Mouse (Mus musculus) hindbrain, embryonic 13.5 days (tissue): ENCODE measurements around the gene Nrxn2. TPM values are rescaled to one million over a fixed set of nuclear protein-coding genes. Genes with fewer than 3 reads are reported as not detected.

Experiments used
- ATAC-seq: fragments of 200-750 bp; cut with Nextera tagmentation; 2 replicates; pipeline ENCODE4 v1.8.0; 2017; ENCODE audit warnings: moderate TSS enrichment; ENCODE audit not compliant: low FRiP score
- H3K27ac ChIP-seq: fragments of 300-500 bp; sonication (generic); 2 replicates; pipeline ENCODE4 v1.5.1; 2015; ENCODE audit warnings: inconsistent platforms, mild to moderate bottlenecking, moderate library complexity
- H3K27me3 ChIP-seq: fragments of 300-500 bp; sonication (generic); 2 replicates; pipeline ENCODE4 v1.6.1; 2015; ENCODE audit warnings: mild to moderate bottlenecking, inconsistent platforms
- H3K36me3 ChIP-seq: fragments of 300-500 bp; sonication (generic); 2 replicates; pipeline ENCODE4 v1.6.1; 2015; ENCODE audit warnings: mild to moderate bottlenecking, inconsistent platforms
- H3K4me1 ChIP-seq: fragments of 300-500 bp; sonication (generic); replicated peaks from 2 replicates; pipeline ENCODE4 v1.6.1; 2015; ENCODE audit warnings: inconsistent platforms
- H3K4me2 ChIP-seq: fragments of 300-500 bp; sonication (generic); 2 replicates; pipeline ENCODE4 v1.6.1; 2015; ENCODE audit warnings: inconsistent platforms, mild to moderate bottlenecking, moderate library complexity
- H3K4me3 ChIP-seq: fragments of 300-500 bp; sonication (generic); 2 replicates; pipeline ENCODE4 v1.5.1; 2015; ENCODE audit warnings: mild to moderate bottlenecking, inconsistent platforms
- H3K9ac ChIP-seq: fragments of 300-500 bp; sonication (generic); 2 replicates; pipeline ENCODE4 v1.6.1; 2015; ENCODE audit warnings: mild to moderate bottlenecking, inconsistent platforms
- H3K9me3 ChIP-seq: fragments of 300-500 bp; sonication (generic); 2 replicates; pipeline ENCODE4 v1.6.1; 2016; ENCODE audit warnings: inconsistent platforms
- WGBS: fragments of 180-500 bp; shearing (Covaris S2); methylation state at CpG from one replicate; pipeline ENCODE4 v1.1.7; 2015; 5-methylcytosine and 5-hydroxymethylcytosine counted together
- polyA plus RNA-seq: library from polyadenylated mRNA; unstranded; fragments of >200 nt; fragmentation: Nextera tagmentation; extraction: Ambion mirVana; gene quantifications from 2 replicates; pipeline ENCODE4 v1.2.1, GENCODE M21; 2015

The Nrxn2 gene
- polyA plus RNA-seq, 1 experiment from 2014 or later, result 23.5 TPM

DNA sequence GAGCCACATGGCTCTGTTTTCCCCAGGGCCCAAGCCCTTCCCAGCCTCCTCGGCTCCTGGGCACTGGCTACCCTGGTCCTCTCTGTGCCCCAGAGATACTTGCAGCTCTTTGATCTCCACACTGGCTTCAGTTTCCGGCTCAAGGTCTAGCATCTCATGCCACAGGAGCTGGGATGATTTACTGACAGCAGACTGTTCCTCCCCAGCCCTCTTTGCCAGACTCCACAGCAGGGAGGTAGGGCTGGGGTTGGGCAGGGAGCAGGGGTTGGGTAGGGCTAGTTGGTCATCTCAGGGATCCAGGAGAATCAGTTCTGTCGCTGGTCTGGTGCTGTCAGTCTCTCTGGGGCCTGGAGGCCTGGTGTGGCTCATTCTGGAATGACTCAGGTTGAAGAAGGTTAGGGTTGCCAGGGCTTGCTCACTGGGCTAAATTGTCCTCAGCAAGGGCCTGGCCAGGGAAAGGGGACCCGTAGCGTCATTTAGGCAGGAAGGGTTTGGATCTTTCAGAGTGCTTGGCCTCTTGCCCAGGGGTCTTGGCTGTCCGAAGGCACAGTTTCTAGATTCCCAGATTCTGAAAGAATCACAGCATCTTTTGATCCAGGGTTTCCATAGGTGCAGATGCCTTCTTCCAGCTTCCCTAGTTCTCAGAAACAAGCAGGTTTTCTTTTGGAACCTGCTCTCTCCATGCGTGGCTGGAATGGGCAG lies 28.4 kb downstream of the Nrxn2 start:
- 0 out of 2 replicates have a peak, but pooled peaks have one; percentile 1 for ATAC-seq
- 47% methylated on average over 7 of the region's 7 CpGs for WGBS

DNA sequence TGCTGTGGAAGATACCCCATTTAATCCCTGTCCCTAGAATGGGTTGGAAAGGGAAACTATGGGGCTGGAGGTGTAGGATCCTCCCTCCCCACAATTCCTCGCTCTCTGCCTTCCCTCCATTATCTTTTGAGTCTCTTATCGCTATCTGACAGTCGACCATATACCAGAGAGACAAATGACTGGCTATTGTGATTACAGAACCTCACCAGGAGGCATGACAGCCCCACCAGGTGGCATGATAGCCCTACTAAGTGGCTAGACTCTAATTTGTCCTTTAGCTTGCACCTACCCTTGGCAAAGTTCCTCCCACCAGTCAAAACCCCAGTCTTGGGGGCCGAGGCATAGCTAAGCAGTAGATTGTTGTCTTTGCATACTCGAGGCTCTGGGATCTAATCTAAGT lies 30.2 kb downstream of the Nrxn2 start:
- peaks cover 99% of the 10 kb centered on the region for H3K4me1 ChIP-seq
- no peak overlapping the region for H3K4me3 ChIP-seq
- H3K27me3 ChIP-seq, result no peaks in the 10 kb centered on the region
- peak overlapping the region; percentile 64 for H3K27ac ChIP-seq
- 47% methylated on average over 5 of the region's 5 CpGs for WGBS
- ATAC-seq, result no peak
- H3K36me3 ChIP-seq, result no peaks in the 10 kb centered on the region
- peak overlapping the region; percentile 49; the same call in 1 of the 2 replicates for H3K9ac ChIP-seq
- no peaks in the 10 kb centered on the region for H3K9me3 ChIP-seq
- peak overlapping the region; percentile 23; the same call in 1 of the 2 replicates for H3K4me2 ChIP-seq

More for the DNA sequence above, 28.4 kb downstream of the Nrxn2 start:
- Histone ChIP-seq H3K9ac (peak overlapping the region; percentile 63), H3K27ac (peak overlapping the region; percentile 89), H3K4me1 (peaks cover 98% of the 10 kb centered on the region), H3K4me2 (peak overlapping the region; percentile 42), H3K4me3 (no peak overlapping the region), H3K9me3 (no peaks in the 10 kb centered on the region), H3K36me3 (no peaks in the 10 kb centered on the region), H3K27me3 (no peaks in the 10 kb centered on the region)

GRCm38 (mm10) chr19:6449841-6450240 lies 31.3 kb downstream of the Nrxn2 start:
- Histone ChIP-seq H3K36me3 (no peaks in the 10 kb centered on the region), H3K4me2 (no peak overlapping the region), H3K4me1 (peaks cover 99% of the 10 kb centered on the region), H3K27ac (0 out of 2 replicates have a peak overlapping the region, but pooled peaks have one; percentile 3), H3K27me3 (no peaks in the 10 kb centered on the region), H3K4me3 (no peak overlapping the region), H3K9ac (no peak overlapping the region), H3K9me3 (no peaks in the 10 kb centered on the region)
- no peak for ATAC-seq
- WGBS, result 71% methylated on average over 7 of the region's 7 CpGs

- Histone ChIP-seq H3K27me3 (no peaks in the 10 kb centered on the region), H3K36me3 (peaks cover 16% of the 10 kb centered on the region), H3K9ac (peak overlapping the region; percentile 61; the same call in 1 of the 2 replicates), H3K9me3 (no peaks in the 10 kb centered on the region), H3K4me1 (peaks cover 78% of the 10 kb centered on the region), H3K4me3 (no peak overlapping the region), H3K27ac (peak overlapping the region; percentile 85), H3K4me2 (no peak overlapping the region)
- peak; percentile 65 for ATAC-seq
- WGBS, result 18% methylated on average over 6 of the region's 6 CpGs
Observed at GRCm38 (mm10) chr19:6452030-6452494, 33.5 kb downstream of the Nrxn2 start.

DNA sequence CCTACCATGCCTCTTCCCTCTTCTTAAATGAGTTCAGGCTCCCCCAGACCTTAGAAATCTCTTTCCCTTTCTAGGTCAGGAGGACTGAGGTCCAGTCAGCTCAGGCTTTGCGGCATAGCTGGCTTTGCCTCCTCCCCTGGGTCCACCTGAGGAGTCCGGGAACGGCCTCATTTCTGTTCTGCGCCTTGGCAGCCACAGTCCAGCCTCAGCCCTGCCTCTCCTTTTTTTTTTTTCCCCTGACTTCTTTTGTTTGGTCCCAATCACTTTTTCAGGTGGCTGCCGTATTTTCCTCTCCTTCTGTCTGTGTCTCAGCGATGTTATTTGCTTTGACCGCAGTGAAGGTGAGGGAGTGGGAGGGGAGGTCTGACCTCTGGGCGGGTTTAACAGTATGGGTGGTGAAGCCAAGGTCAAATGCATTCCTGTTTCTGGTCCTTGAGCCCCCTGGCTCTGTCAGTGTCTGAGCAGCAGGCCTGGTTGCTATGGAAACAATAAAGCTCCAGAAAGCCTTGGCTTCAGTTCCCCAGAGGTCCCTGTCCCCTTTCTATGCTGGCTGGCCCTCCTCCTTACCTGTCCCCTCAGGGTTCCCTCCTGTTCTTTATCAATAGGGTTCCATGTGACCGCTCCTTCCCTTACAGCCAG lies 34.3 kb downstream of the Nrxn2 start:
- 29% methylated on average over 9 of the region's 9 CpGs for WGBS
- Histone ChIP-seq H3K4me3 (no peak overlapping the region), H3K27ac (peak overlapping the region; percentile 85), H3K27me3 (no peaks in the 10 kb centered on the region), H3K36me3 (peaks cover 23% of the 10 kb centered on the region), H3K9me3 (no peaks in the 10 kb centered on the region), H3K9ac (peak overlapping the region; percentile 61), H3K4me1 (peaks cover 71% of the 10 kb centered on the region), H3K4me2 (peak overlapping the region; percentile 22; the same call in 1 of the 2 replicates)
- peak; percentile 38; the same call in 1 of the 2 replicates for ATAC-seq

GRCm38 (mm10) chr19:6453349-6453748 lies 34.8 kb downstream of the Nrxn2 start:
- H3K9me3 ChIP-seq, result no peaks in the 10 kb centered on the region
- no peaks in the 10 kb centered on the region for H3K27me3 ChIP-seq
- ATAC-seq, result peak; percentile 8; the same call in 1 of the 2 replicates
- 61% methylated on average over 8 of the region's 8 CpGs for WGBS
- H3K36me3 ChIP-seq, result peaks cover 28% of the 10 kb centered on the region
- H3K4me2 ChIP-seq, result no peak overlapping the region
- H3K9ac ChIP-seq, result peak overlapping the region; percentile 61
- H3K4me3 ChIP-seq, result no peak overlapping the region
- H3K4me1 ChIP-seq, result peaks cover 66% of the 10 kb centered on the region
- peak overlapping the region; percentile 85 for H3K27ac ChIP-seq

DNA sequence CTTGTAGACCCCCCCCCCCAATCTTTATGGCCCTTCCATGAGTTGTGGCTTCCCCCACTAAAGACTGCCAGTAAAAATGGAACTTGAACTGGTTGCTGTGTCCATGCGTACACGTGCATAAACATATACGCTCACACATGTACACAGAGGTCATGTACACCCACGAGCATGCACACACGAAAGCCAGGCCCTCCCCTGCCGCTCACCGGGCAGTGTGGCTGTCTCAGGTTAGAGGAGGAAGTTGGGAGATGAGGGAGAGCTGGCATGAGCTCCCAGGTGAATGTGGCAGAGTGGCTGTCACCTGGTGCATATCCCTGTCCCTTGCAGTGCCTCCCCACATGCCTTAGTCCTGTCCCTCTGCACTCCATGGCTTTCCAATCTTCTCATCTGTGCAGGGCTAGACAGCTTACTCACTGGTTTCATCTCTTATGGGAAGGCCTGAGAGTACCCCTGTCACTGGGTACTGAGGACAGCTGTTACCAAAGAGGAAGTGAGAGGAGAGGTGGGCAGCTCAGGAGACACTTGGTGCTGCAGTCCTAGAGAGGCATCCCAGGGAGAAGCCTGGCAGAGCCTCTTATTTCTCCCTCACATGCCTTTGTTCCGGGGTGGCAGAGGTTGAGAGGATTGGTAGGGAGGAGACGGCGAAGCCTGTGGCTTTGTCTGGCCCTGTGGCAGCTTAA lies 35.6 kb downstream of the Nrxn2 start:
- peaks cover 57% of the 10 kb centered on the region for H3K4me1 ChIP-seq
- no peak overlapping the region for H3K4me3 ChIP-seq
- peaks cover 37% of the 10 kb centered on the region for H3K36me3 ChIP-seq
- H3K9me3 ChIP-seq, result no peaks in the 10 kb centered on the region
- peak overlapping the region; percentile 11; the same call in 1 of the 2 replicates for H3K9ac ChIP-seq
- ATAC-seq, result no peak
- no peaks in the 10 kb centered on the region for H3K27me3 ChIP-seq
- peak overlapping the region; percentile 85 for H3K27ac ChIP-seq
- 70% methylated on average over 10 of the region's 10 CpGs for WGBS
- H3K4me2 ChIP-seq, result no peak overlapping the region

DNA sequence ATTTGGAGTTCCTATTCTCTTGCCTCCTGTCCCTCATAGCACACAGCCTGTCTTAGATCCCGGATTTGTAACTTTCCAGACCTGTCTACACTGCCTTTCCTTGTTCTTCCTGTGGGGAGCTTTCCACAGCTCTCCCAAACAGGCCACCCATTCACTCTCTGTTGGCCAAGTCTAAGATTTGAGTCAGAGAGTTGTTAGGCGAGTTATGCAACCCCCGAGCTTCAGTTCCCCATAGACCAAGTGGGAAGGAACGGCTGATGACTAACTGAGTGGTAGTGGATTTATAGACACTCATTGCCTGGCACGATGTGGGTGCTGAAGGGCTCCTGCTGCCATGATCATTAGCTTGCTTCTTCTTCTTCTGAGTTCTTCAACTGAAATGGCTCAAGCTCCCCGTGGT lies 41.0 kb downstream of the Nrxn2 start:
- Histone ChIP-seq H3K27me3 (no peaks in the 10 kb centered on the region), H3K9me3 (no peaks in the 10 kb centered on the region), H3K4me1 (peaks cover 23% of the 10 kb centered on the region), H3K4me3 (no peak overlapping the region), H3K4me2 (no peak overlapping the region), H3K27ac (no peak overlapping the region), H3K36me3 (peaks cover 52% of the 10 kb centered on the region), H3K9ac (no peak overlapping the region)
- ATAC-seq, result no peak
- 89% methylated on average over 6 of the region's 6 CpGs for WGBS

DNA sequence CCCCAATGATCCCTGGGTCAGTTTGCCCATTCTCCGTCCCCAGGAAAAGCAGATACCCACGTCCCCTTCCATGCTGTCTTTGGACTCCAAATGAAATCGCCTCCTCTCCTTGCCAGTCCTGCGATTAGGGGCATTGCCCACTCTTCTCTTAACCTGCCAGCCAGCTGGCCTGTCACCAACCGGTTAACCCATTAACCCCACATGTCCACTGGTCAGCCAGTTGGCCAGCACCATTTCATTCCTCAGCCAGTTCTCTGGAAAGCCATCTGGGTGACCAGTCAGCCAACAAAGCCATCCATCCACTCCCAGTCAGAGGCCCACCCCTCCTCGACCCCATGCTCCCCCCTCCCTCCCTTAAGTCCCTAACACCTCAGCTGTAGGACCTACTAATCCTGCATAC lies 44.3 kb downstream of the Nrxn2 start:
- Histone ChIP-seq H3K9ac (no peak overlapping the region), H3K27me3 (no peaks in the 10 kb centered on the region), H3K4me2 (no peak overlapping the region), H3K27ac (0 out of 2 replicates have a peak overlapping the region, but pooled peaks have one; percentile 2), H3K9me3 (no peaks in the 10 kb centered on the region), H3K36me3 (peaks cover 29% of the 10 kb centered on the region), H3K4me1 (peaks cover 36% of the 10 kb centered on the region), H3K4me3 (no peak overlapping the region)
- WGBS, result 51% methylated on average over 6 of the region's 6 CpGs
- ATAC-seq, result no peak

- H3K27me3 ChIP-seq, result no peaks in the 10 kb centered on the region
- peak; percentile 70 for ATAC-seq
- no peak overlapping the region for H3K4me3 ChIP-seq
- no peak overlapping the region for H3K4me2 ChIP-seq
- H3K27ac ChIP-seq, result peak overlapping the region; percentile 81
- 37% methylated on average over 10 of the region's 10 CpGs for WGBS
- peaks cover 13% of the 10 kb centered on the region for H3K36me3 ChIP-seq
- H3K4me1 ChIP-seq, result peaks cover 43% of the 10 kb centered on the region
- H3K9ac ChIP-seq, result peak overlapping the region; percentile 11; the same call in 1 of the 2 replicates
- H3K9me3 ChIP-seq, result no peaks in the 10 kb centered on the region
Observed at GRCm38 (mm10) chr19:6464306-6465071, 46.0 kb downstream of the Nrxn2 start.

DNA sequence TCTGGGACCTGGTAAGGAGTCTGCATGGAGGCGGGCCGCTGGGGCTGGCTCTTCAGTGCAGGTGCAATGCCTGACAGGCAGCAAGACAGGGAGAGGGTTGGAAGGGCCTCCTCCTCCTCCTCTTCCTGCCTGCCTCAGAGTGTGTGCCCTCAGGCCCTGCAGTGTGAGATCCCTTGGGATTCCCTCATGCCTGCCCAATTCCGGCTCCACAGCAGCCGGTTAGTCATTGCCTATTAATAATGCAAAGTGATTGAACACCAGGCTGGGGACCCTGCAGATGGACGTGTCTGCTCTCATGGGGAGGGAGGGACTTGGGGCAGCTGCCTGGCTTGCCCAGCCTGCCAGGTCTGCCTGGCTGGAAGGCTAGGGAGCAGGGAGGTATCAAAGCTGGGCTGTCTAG lies 46.6 kb downstream of the Nrxn2 start:
- Histone ChIP-seq H3K27ac (peak overlapping the region; percentile 81), H3K4me3 (no peak overlapping the region), H3K4me2 (no peak overlapping the region), H3K9me3 (no peaks in the 10 kb centered on the region), H3K36me3 (peaks cover 7% of the 10 kb centered on the region), H3K4me1 (peaks cover 44% of the 10 kb centered on the region), H3K27me3 (no peaks in the 10 kb centered on the region), H3K9ac (peak overlapping the region; percentile 11; the same call in 1 of the 2 replicates)
- peak; percentile 64 for ATAC-seq
- WGBS, result 19% methylated on average over 5 of the region's 5 CpGs
